Mouse (Mus musculus): ENCODE measurements around the gene Efcab11. TPM values are rescaled to one million over a fixed set of nuclear protein-coding genes. Genes with fewer than 3 reads are reported as not detected.

Efcab11 gene
- polyA plus RNA-seq (2015; fragmentation: Nextera tagmentation; extraction: Ambion mirVana): 3.6 and 5.1 TPM in 2 replicates

GRCm38 (mm10) chr12:99884269-99885261, at the start of gene Efcab11, which contains the start of gene Tdp1:
Gene Efcab11 (minus strand): TSS chr12:99884439.
Gene Tdp1 (plus strand): TSS chr12:99884517.

Other genes with a start within 250 kb of the Efcab11 start
- gene Tdp1, start 78 bp upstream of the Efcab11 start, polyA plus RNA-seq (2015; fragmentation: Nextera tagmentation; extraction: Ambion mirVana): 13.9 and 16.2 TPM in 2 replicates
- gene Kcnk13, start 80.1 kb upstream of the Efcab11 start, polyA plus RNA-seq (2015; fragmentation: Nextera tagmentation; extraction: Ambion mirVana): 0.55 and 1.5 TPM in 2 replicates
- 171 and 187 TPM in 2 replicates for gene Psmc1, start 225.7 kb upstream of the Efcab11 start, polyA plus RNA-seq (2015; fragmentation: Nextera tagmentation; extraction: Ambion mirVana)